Mouse (Mus musculus): ENCODE results near the gene Ptprm. TPM values are rescaled to one million over a fixed set of nuclear protein-coding genes. Genes with fewer than 3 reads are reported as not detected.

Ptprm gene
- polyA plus RNA-seq, 1 experiment from 2014 or later = 10.3 TPM

DNA sequence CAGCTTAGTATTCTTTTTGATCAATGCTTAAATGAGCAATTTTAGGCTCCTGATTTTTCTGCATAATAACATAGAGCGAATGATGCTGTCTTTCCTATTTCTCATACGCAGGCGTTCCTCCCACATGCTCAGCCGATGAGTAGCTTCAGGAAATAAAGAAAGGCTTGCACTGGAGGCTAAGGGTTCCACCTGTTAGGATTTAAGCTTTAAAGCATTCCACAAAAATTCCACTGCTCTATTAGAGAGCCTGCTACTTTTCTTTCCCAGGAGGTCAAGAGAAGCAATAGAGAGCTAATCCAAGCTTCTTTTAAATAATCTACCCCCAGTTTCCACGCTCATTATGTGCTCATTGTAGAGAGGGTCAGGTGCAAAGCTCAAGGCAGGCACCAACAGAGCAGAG is 127.3 kb downstream of the Ptprm start:
- H3K36me3 ChIP-seq (replicated peaks; ENCODE audit: control insufficient read depth, insufficient read depth, low read depth, low read length) = no peaks in the 10 kb centered on the region
- no peaks in the 10 kb centered on the region for H3K9me3 ChIP-seq (replicated peaks; ENCODE audit: control insufficient read depth, low read length)
- 40% methylated on average over 5 of the region's 5 CpGs for WGBS
- H3K9ac ChIP-seq (replicated peaks; ENCODE audit: low read length) = no peak overlapping the region
- DNase-seq (ENCODE audit: low spot score) = peak; percentile 62
- H3K4me1 ChIP-seq (ENCODE audit: control insufficient read depth, insufficient read depth, low read length) = no peaks in the 10 kb centered on the region
- H3K4me2 ChIP-seq (ENCODE audit: low read depth, low read length) = no peak overlapping the region
- H3K27ac ChIP-seq (replicated peaks; ENCODE audit: low read depth, low read length) = no peak overlapping the region
- no peak overlapping the region for H3K4me3 ChIP-seq (ENCODE audit: low read depth, low read length)
- no peaks in the 10 kb centered on the region for H3K27me3 ChIP-seq (ENCODE audit: control insufficient read depth, insufficient read depth, low read length)
- no peak for ATAC-seq (replicated peaks; ENCODE audit: insufficient number of reproducible peaks, low FRiP score, low TSS enrichment, low read depth)

DNA sequence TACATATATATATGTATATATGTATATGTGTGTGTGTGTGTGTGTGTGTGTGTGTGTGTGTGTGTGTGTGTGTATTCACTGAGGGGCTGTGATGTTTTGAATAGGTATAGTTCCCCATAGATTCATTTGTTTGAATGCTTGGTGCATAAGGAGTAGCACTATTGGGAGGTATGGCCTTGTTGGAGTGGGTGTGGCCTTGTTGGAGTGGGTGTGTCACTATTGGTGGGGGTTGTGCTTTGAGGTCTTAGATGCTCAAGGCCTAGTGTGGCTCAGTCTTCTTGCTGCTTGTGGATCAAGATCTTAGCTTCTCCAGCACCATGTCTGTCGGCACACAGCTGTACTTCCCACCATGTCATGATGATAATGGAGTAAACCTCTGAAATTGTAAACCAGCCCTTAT is 138.9 kb downstream of the Ptprm start:
- Histone ChIP-seq H3K27ac (replicated peaks; ENCODE audit: low read depth, low read length) (no peak overlapping the region), H3K27me3 (ENCODE audit: control insufficient read depth, insufficient read depth, low read length) (no peaks in the 10 kb centered on the region)

DNA sequence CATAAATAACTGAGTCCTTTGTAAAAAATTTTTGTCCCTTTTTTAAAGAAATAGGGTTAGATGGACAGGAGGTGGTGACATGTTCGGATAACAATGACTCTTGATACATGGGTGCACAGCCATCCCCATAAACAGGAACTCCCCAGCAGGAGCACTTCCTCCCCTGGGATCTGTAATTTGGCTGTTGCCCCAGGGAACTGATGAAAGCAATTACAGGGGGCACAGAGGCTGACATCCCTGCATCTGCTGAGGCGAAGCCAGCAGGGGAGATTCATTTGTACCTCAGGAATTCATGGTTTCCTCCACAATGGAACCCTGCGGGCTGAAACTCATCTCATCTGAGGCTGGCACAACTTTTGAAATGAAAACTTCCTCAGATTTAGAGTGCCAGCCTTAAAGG is 140.5 kb downstream of the Ptprm start:
- H3K4me3 ChIP-seq (ENCODE audit: low read depth, low read length) = no peak overlapping the region
- H3K27me3 ChIP-seq (ENCODE audit: control insufficient read depth, insufficient read depth, low read length) = no peaks in the 10 kb centered on the region
- 15% methylated on average over 3 of the region's 3 CpGs for WGBS
- no peak overlapping the region for H3K4me2 ChIP-seq (ENCODE audit: low read depth, low read length)
- ATAC-seq (replicated peaks; ENCODE audit: insufficient number of reproducible peaks, low FRiP score, low TSS enrichment, low read depth) = no peak
- peaks cover 6% of the 10 kb centered on the region for H3K4me1 ChIP-seq (ENCODE audit: control insufficient read depth, insufficient read depth, low read length)
- H3K9ac ChIP-seq (replicated peaks; ENCODE audit: low read length) = no peak overlapping the region
- no peaks in the 10 kb centered on the region for H3K9me3 ChIP-seq (replicated peaks; ENCODE audit: control insufficient read depth, low read length)
- DNase-seq (ENCODE audit: low spot score) = peak; percentile 41
- H3K27ac ChIP-seq (replicated peaks; ENCODE audit: low read depth, low read length) = no peak overlapping the region
- H3K36me3 ChIP-seq (replicated peaks; ENCODE audit: control insufficient read depth, insufficient read depth, low read depth, low read length) = no peaks in the 10 kb centered on the region

More for the DNA sequence above, 138.9 kb downstream of the Ptprm start:
- DNase-seq (ENCODE audit: low spot score) (no peak), ATAC-seq (replicated peaks; ENCODE audit: insufficient number of reproducible peaks, low FRiP score, low TSS enrichment, low read depth) (no peak)
- H3K4me3 ChIP-seq (ENCODE audit: low read depth, low read length) = no peak overlapping the region
- H3K4me1 ChIP-seq (ENCODE audit: control insufficient read depth, insufficient read depth, low read length) = peaks cover 6% of the 10 kb centered on the region
- WGBS = 83% methylated on average over 1 of the region's 1 CpGs
- H3K9ac ChIP-seq (replicated peaks; ENCODE audit: low read length) = no peak overlapping the region
- H3K4me2 ChIP-seq (ENCODE audit: low read depth, low read length) = no peak overlapping the region
- H3K9me3 ChIP-seq (replicated peaks; ENCODE audit: control insufficient read depth, low read length) = no peaks in the 10 kb centered on the region
- no peaks in the 10 kb centered on the region for H3K36me3 ChIP-seq (replicated peaks; ENCODE audit: control insufficient read depth, insufficient read depth, low read depth, low read length)

DNA sequence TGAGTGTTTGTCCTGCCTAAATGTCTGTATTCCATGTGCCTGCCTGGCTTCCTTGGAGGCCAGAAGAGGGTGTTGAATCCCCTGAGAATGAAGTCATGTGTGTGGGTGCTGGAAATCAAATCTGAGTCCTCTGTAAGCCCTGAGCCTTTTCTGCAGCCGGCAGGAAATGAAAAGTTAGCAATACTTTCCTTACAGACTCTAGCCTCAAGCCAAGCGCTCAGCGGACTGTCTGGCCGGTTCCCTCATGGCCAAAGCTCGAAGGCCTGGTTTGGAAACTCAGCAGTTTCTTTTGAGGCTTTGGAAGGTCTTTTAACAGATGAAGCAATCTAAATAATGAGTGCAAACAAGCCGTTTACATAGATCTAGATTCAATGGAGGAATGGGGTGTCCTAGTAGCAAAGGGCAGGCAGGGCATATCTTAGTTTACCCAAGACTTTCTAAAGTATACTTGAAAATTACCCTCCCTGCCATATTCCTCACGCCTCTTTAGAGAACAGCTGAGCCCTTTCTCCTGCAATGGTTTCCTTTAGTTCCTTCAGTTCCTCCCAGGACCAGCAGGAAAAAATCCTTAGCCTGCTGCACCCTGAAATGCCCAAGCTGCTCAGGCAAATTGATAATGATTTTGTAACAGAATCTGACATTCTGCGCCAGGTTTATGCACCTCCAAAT is 144.4 kb downstream of the Ptprm start:
- WGBS = 60% methylated on average over 8 of the region's 8 CpGs
- Histone ChIP-seq H3K36me3 (replicated peaks; ENCODE audit: control insufficient read depth, insufficient read depth, low read depth, low read length) (no peaks in the 10 kb centered on the region), H3K9ac (replicated peaks; ENCODE audit: low read length) (no peak overlapping the region), H3K27ac (replicated peaks; ENCODE audit: low read depth, low read length) (no peak overlapping the region), H3K4me2 (ENCODE audit: low read depth, low read length) (no peak overlapping the region), H3K9me3 (replicated peaks; ENCODE audit: control insufficient read depth, low read length) (no peaks in the 10 kb centered on the region), H3K4me1 (ENCODE audit: control insufficient read depth, insufficient read depth, low read length) (peaks cover 6% of the 10 kb centered on the region), H3K4me3 (ENCODE audit: low read depth, low read length) (no peak overlapping the region), H3K27me3 (ENCODE audit: control insufficient read depth, insufficient read depth, low read length) (no peaks in the 10 kb centered on the region)
- no peak for ATAC-seq (replicated peaks; ENCODE audit: insufficient number of reproducible peaks, low FRiP score, low TSS enrichment, low read depth)
- no peak for DNase-seq (ENCODE audit: low spot score)

DNA sequence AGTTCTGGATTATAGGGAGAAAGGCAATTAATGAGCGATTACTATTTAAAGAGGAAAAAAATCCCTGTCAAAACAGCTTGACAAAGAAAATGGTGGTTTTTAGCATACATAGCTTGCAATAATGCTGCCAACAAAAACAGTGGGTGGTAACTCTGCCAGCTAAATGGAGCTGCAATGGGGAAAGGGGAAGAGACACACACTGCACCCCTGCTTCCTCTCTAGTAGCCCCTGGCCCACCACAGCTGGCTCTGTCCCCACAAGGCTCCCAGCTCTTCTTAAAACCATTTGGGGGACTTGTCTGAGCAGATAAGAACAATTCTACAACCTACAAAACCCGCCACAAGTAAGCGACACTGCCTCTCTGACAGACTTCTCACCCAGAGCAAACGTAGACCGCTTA is 145.7 kb downstream of the Ptprm start:
- H3K4me1 ChIP-seq (ENCODE audit: control insufficient read depth, insufficient read depth, low read length) = no peaks in the 10 kb centered on the region
- H3K4me2 ChIP-seq (ENCODE audit: low read depth, low read length) = no peak overlapping the region
- no peaks in the 10 kb centered on the region for H3K9me3 ChIP-seq (replicated peaks; ENCODE audit: control insufficient read depth, low read length)
- H3K36me3 ChIP-seq (replicated peaks; ENCODE audit: control insufficient read depth, insufficient read depth, low read depth, low read length) = no peaks in the 10 kb centered on the region
- WGBS = 84% methylated on average over 5 of the region's 5 CpGs
- ATAC-seq (replicated peaks; ENCODE audit: insufficient number of reproducible peaks, low FRiP score, low TSS enrichment, low read depth) = no peak
- H3K27me3 ChIP-seq (ENCODE audit: control insufficient read depth, insufficient read depth, low read length) = no peaks in the 10 kb centered on the region
- H3K9ac ChIP-seq (replicated peaks; ENCODE audit: low read length) = no peak overlapping the region
- DNase-seq (ENCODE audit: low spot score) = no peak
- H3K4me3 ChIP-seq (ENCODE audit: low read depth, low read length) = no peak overlapping the region
- H3K27ac ChIP-seq (replicated peaks; ENCODE audit: low read depth, low read length) = no peak overlapping the region

DNA sequence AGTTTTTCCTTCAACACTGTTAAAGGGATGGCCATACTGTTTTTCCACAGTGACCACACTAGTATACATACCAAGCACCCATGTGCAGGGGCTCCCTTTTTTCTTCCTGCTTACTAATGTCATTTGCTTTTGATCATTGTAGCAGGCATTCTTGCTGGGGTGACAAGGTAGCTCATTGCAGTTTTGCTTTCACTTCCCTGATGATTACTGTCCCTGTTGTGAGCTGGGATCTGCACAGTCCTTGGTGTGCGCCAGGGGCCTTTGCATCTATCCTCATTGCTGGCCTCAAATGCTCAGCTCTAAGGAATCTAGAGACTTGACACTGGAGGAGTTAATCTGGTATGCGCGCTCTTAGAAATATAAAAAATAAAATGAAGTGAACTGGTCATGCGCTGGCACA is 147.3 kb downstream of the Ptprm start:
- Histone ChIP-seq H3K9ac (replicated peaks; ENCODE audit: low read length) (no peak overlapping the region), H3K36me3 (replicated peaks; ENCODE audit: control insufficient read depth, insufficient read depth, low read depth, low read length) (no peaks in the 10 kb centered on the region), H3K9me3 (replicated peaks; ENCODE audit: control insufficient read depth, low read length) (no peaks in the 10 kb centered on the region), H3K27me3 (ENCODE audit: control insufficient read depth, insufficient read depth, low read length) (no peaks in the 10 kb centered on the region), H3K27ac (replicated peaks; ENCODE audit: low read depth, low read length) (no peak overlapping the region), H3K4me3 (ENCODE audit: low read depth, low read length) (no peak overlapping the region), H3K4me2 (ENCODE audit: low read depth, low read length) (no peak overlapping the region), H3K4me1 (ENCODE audit: control insufficient read depth, insufficient read depth, low read length) (no peaks in the 10 kb centered on the region)
- ATAC-seq (replicated peaks; ENCODE audit: insufficient number of reproducible peaks, low FRiP score, low TSS enrichment, low read depth) = no peak
- 92% methylated on average over 4 of the region's 4 CpGs for WGBS
- DNase-seq (ENCODE audit: low spot score) = no peak

DNA sequence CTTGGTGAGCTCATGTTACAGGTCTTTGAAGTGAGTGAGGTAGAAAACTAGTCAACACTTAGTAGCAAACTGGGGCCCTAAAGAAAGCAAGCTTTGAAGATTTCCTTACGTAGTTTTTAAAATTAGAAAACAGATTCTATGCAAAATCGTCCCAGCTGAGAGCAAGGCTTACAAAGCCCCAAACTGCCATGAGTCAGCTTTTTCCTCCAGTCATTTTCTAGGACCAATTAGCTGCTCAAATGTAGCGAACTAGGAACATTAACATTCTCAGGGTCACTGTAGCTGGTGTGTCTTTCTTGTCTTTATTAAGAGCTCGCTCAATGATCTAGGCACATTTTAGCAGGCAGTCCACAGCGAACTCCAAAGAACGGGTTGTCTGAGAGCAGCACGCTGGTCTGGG is 153.1 kb downstream of the Ptprm start:
- H3K4me3 ChIP-seq (ENCODE audit: low read depth, low read length) = no peak overlapping the region
- H3K9me3 ChIP-seq (replicated peaks; ENCODE audit: control insufficient read depth, low read length) = no peaks in the 10 kb centered on the region
- WGBS = 37% methylated on average over 7 of the region's 7 CpGs
- H3K9ac ChIP-seq (replicated peaks; ENCODE audit: low read length) = no peak overlapping the region
- no peaks in the 10 kb centered on the region for H3K27me3 ChIP-seq (ENCODE audit: control insufficient read depth, insufficient read depth, low read length)
- H3K27ac ChIP-seq (replicated peaks; ENCODE audit: low read depth, low read length) = no peak overlapping the region
- no peaks in the 10 kb centered on the region for H3K36me3 ChIP-seq (replicated peaks; ENCODE audit: control insufficient read depth, insufficient read depth, low read depth, low read length)
- H3K4me2 ChIP-seq (ENCODE audit: low read depth, low read length) = no peak overlapping the region
- DNase-seq (ENCODE audit: low spot score) = no peak
- no peak for ATAC-seq (replicated peaks; ENCODE audit: insufficient number of reproducible peaks, low FRiP score, low TSS enrichment, low read depth)
- no peaks in the 10 kb centered on the region for H3K4me1 ChIP-seq (ENCODE audit: control insufficient read depth, insufficient read depth, low read length)

DNA sequence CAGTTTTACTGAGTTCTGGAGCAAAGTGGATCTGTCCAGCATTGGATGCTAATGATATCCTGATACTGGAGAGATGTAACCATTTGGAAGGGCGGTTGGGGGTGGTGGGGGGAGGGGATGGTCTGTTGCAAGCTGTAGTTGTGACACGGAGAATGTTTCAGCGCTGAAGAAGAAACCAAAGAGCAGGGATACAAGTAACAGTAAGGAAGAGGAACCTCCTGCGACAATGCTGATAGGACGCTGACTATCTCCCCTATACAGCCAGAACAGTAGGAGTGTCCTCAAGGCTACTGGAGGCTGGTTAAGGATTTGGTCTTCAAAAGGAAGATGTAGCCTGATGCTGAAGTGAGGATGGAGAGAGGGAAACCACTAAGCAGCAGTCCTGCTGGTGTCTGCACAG is 160.5 kb downstream of the Ptprm start:
- no peaks in the 10 kb centered on the region for H3K27me3 ChIP-seq (ENCODE audit: control insufficient read depth, insufficient read depth, low read length)
- H3K4me3 ChIP-seq (ENCODE audit: low read depth, low read length) = no peak overlapping the region
- no peaks in the 10 kb centered on the region for H3K4me1 ChIP-seq (ENCODE audit: control insufficient read depth, insufficient read depth, low read length)
- H3K36me3 ChIP-seq (replicated peaks; ENCODE audit: control insufficient read depth, insufficient read depth, low read depth, low read length) = no peaks in the 10 kb centered on the region
- 59% methylated on average over 5 of the region's 5 CpGs for WGBS
- H3K9me3 ChIP-seq (replicated peaks; ENCODE audit: control insufficient read depth, low read length) = no peaks in the 10 kb centered on the region
- ATAC-seq (replicated peaks; ENCODE audit: insufficient number of reproducible peaks, low FRiP score, low TSS enrichment, low read depth) (no peak), DNase-seq (ENCODE audit: low spot score) (no peak)
- H3K9ac ChIP-seq (replicated peaks; ENCODE audit: low read length) = no peak overlapping the region
- no peak overlapping the region for H3K27ac ChIP-seq (replicated peaks; ENCODE audit: low read depth, low read length)
- no peak overlapping the region for H3K4me2 ChIP-seq (ENCODE audit: low read depth, low read length)
